Mouse (Mus musculus) bone marrow macrophage, adult 2 months (primary cell): ENCODE data around the gene Rpf1. TPM values are rescaled to one million over a fixed set of nuclear protein-coding genes. Genes with fewer than 3 reads are reported as not detected.

ENCODE experiments used
- H3K27ac ChIP-seq: 2 replicates; pipeline ENCODE4 v1.5.1; 2012; ENCODE audit warnings: low read depth, low read length; ENCODE audit not compliant: insufficient read depth
- H3K4me1 ChIP-seq: 2 replicates; pipeline ENCODE4 v1.6.1; 2012; ENCODE audit warnings: low read length; ENCODE audit not compliant: control insufficient read depth, insufficient read depth
- H3K4me3 ChIP-seq: 2 replicates; pipeline ENCODE4 v1.5.1; 2012; ENCODE audit warnings: mild to moderate bottlenecking, low read length, moderate library complexity; ENCODE audit not compliant: insufficient read depth
- CTCF ChIP-seq: IDR thresholded peaks from 2 replicates; pipeline ENCODE4 v1.5.1; 2012; ENCODE audit warnings: low read depth, mild to moderate bottlenecking, low read length, moderate library complexity
- POLR2A ChIP-seq: IDR thresholded peaks from 2 replicates; pipeline ENCODE4 v1.6.1; 2012; ENCODE audit warnings: mild to moderate bottlenecking, low read depth, low read length, borderline replicate concordance
- polyA plus RNA-seq: library from polyadenylated mRNA; stranded (reverse); fragments of >200 nt; gene quantifications from 2 replicates; pipeline ENCODE4 v1.2.4, GENCODE M21; 2012; ENCODE audit not compliant: missing spikeins, insufficient read depth, insufficient read length

The Rpf1 gene
- polyA plus RNA-seq, 1 experiment = 39.9 TPM

GRCm38 (mm10) chr3:146469226-146469625 lies 52.0 kb downstream of the Rpf1 start:
- H3K4me1 ChIP-seq = no peaks in the 10 kb centered on the region
- H3K27ac ChIP-seq = no peak overlapping the region
- no peak overlapping the region for H3K4me3 ChIP-seq
- TF ChIP-seq CTCF (no peak), POLR2A (no peak)

- no peak for TF ChIP-seq CTCF
- no peak for TF ChIP-seq POLR2A
- H3K27ac ChIP-seq = no peak overlapping the region
- H3K4me1 ChIP-seq = no peaks in the 10 kb centered on the region
- H3K4me3 ChIP-seq = no peak overlapping the region
Observed at GRCm38 (mm10) chr3:146462939-146463338, 58.3 kb downstream of the Rpf1 start.

Other genes starting within 250 kb of the Rpf1 start
- 6.1 and 6.9 TPM in 2 replicates for gene Ssx2ip, start 116.8 kb downstream of the Rpf1 start, polyA plus RNA-seq
- gene Ctbs, start 71.6 kb downstream of the Rpf1 start, polyA plus RNA-seq = 27.2 and 31.6 TPM in 2 replicates
- gene Spata1, start 21.7 kb downstream of the Rpf1 start, polyA plus RNA-seq = 4.0 and 7.2 TPM in 2 replicates
- 450 and 503 TPM in 2 replicates for gene Gng5, start 21.6 kb downstream of the Rpf1 start, polyA plus RNA-seq
- not detected in 2 replicates for gene Uox, start 49.0 kb upstream of the Rpf1 start, polyA plus RNA-seq
- not detected in 2 replicates for gene Dnase2b, start 94.2 kb upstream of the Rpf1 start, polyA plus RNA-seq
- not detected in 2 replicates for gene 4930503B20Rik, start 129.9 kb upstream of the Rpf1 start, polyA plus RNA-seq
- gene Samd13, start 164.2 kb upstream of the Rpf1 start, polyA plus RNA-seq = not detected in 2 replicates